Mouse (Mus musculus) kidney, embryonic 14.5 days (tissue): ENCODE results near the gene S100a7a. TPM values are rescaled to one million over a fixed set of nuclear protein-coding genes. Genes with fewer than 3 reads are reported as not detected.
A peak's percentile ranks its signal among the peaks of the same experiment; 100 is the strongest.

Experiments used
- ATAC-seq: fragments of 200-750 bp; cut with Nextera tagmentation; 2 replicates; pipeline ENCODE4 v1.8.0; 2017; ENCODE audit warnings: moderate number of reproducible peaks, mild to moderate bottlenecking, moderate TSS enrichment, moderate library complexity; ENCODE audit not compliant: low FRiP score, low TSS enrichment
- H3K27ac ChIP-seq: fragments of 300-500 bp; sonication (generic); 2 replicates; pipeline ENCODE4 v1.5.1; 2014; ENCODE audit warnings: low read depth, mild to moderate bottlenecking, low read length, moderate library complexity, mixed read lengths
- H3K27me3 ChIP-seq: fragments of 300-500 bp; sonication (generic); 2 replicates; pipeline ENCODE4 v1.6.1; 2014; ENCODE audit warnings: mild to moderate bottlenecking, low read length; ENCODE audit not compliant: control insufficient read depth, insufficient read depth
- H3K36me3 ChIP-seq: fragments of 300-500 bp; sonication (generic); 2 replicates; pipeline ENCODE4 v1.6.1; 2014; ENCODE audit warnings: low read length, mixed read lengths; ENCODE audit not compliant: control insufficient read depth, insufficient read depth
- H3K4me1 ChIP-seq: fragments of 300-500 bp; sonication (generic); 2 replicates; pipeline ENCODE4 v1.6.1; 2014; ENCODE audit warnings: low read length, mixed read lengths; ENCODE audit not compliant: control insufficient read depth, insufficient read depth
- H3K4me2 ChIP-seq: fragments of 300-500 bp; sonication (generic); replicated peaks from 2 replicates; pipeline ENCODE4 v1.6.1; 2014; ENCODE audit warnings: low read depth, mild to moderate bottlenecking, low read length
- H3K4me3 ChIP-seq: fragments of 300-500 bp; sonication (generic); 2 replicates; pipeline ENCODE4 v1.5.1; 2014; ENCODE audit warnings: mild to moderate bottlenecking, low read length
- H3K9ac ChIP-seq: fragments of 300-500 bp; sonication (generic); 2 replicates; pipeline ENCODE4 v1.6.1; 2014; ENCODE audit warnings: low read depth, mild to moderate bottlenecking, low read length, moderate library complexity
- H3K9me3 ChIP-seq: fragments of 300-500 bp; sonication (generic); 2 replicates; pipeline ENCODE4 v1.6.1; 2016; ENCODE audit warnings: low read length; ENCODE audit not compliant: control insufficient read depth
- WGBS: fragments of 180-500 bp; shearing (Covaris S2); extraction: QIAGEN DNeasy Blood & Tissue Kit; methylation state at CpG from one replicate; pipeline ENCODE4 v1.1.7; 2014; 5-methylcytosine and 5-hydroxymethylcytosine counted together
- polyA plus RNA-seq: library from polyadenylated mRNA; unstranded; fragments of >200 nt; fragmentation: Nextera tagmentation; extraction: Ambion mirVana; gene quantifications from 2 replicates; pipeline ENCODE4 v1.2.1, GENCODE M21; 2014

S100a7a gene
- polyA plus RNA-seq, 1 experiment from 2014 or later: not detected

- ATAC-seq: peak; percentile 55; the same call in 1 of the 2 replicates
- Histone ChIP-seq H3K27me3 (no peaks in the 10 kb centered on the region), H3K4me3 (no peak overlapping the region), H3K9me3 (no peaks in the 10 kb centered on the region), H3K9ac (peak overlapping the region; percentile 7; the same call in 1 of the 2 replicates), H3K4me1 (peaks cover 7% of the 10 kb centered on the region), H3K36me3 (no peaks in the 10 kb centered on the region), H3K4me2 (no peak overlapping the region), H3K27ac (no peak overlapping the region)
- 29% methylated on average over 2 of the region's 2 CpGs for WGBS
These were observed 30.3 kb upstream of the S100a7a start for GRCm38 (mm10) chr3:90623435-90624071.

GRCm38 (mm10) chr3:90625496-90625895, 28.3 kb upstream of the S100a7a start:
- Histone ChIP-seq H3K27ac (no peak overlapping the region), H3K27me3 (no peaks in the 10 kb centered on the region), H3K9me3 (no peaks in the 10 kb centered on the region), H3K4me2 (no peak overlapping the region), H3K4me3 (no peak overlapping the region), H3K4me1 (peaks cover 7% of the 10 kb centered on the region), H3K36me3 (no peaks in the 10 kb centered on the region), H3K9ac (no peak overlapping the region)
- ATAC-seq: no peak
- 58% methylated on average over 5 of the region's 5 CpGs for WGBS

GRCm38 (mm10) chr3:90626266-90627021, 27.4 kb upstream of the S100a7a start:
- no peak for ATAC-seq
- no peak overlapping the region for H3K27ac ChIP-seq

GRCm38 (mm10) chr3:90627366-90627765, 26.5 kb upstream of the S100a7a start:
- WGBS: 93% methylated on average over 5 of the region's 5 CpGs
- H3K4me1 ChIP-seq: peaks cover 7% of the 10 kb centered on the region
- no peaks in the 10 kb centered on the region for H3K36me3 ChIP-seq
- H3K9ac ChIP-seq: no peak overlapping the region
- no peaks in the 10 kb centered on the region for H3K27me3 ChIP-seq
- no peak overlapping the region for H3K27ac ChIP-seq
- no peak for ATAC-seq
- H3K4me3 ChIP-seq: no peak overlapping the region
- H3K9me3 ChIP-seq: no peaks in the 10 kb centered on the region
- H3K4me2 ChIP-seq: no peak overlapping the region

More at GRCm38 (mm10) chr3:90626266-90627021, 27.4 kb upstream of the S100a7a start:
- Histone ChIP-seq H3K9ac (no peak overlapping the region), H3K4me2 (no peak overlapping the region), H3K27me3 (no peaks in the 10 kb centered on the region), H3K36me3 (no peaks in the 10 kb centered on the region), H3K4me1 (peaks cover 7% of the 10 kb centered on the region), H3K4me3 (no peak overlapping the region), H3K9me3 (no peaks in the 10 kb centered on the region)
- WGBS: 75% methylated on average over 9 of the region's 9 CpGs

GRCm38 (mm10) chr3:90627807-90628206, 26.0 kb upstream of the S100a7a start:
- no peaks in the 10 kb centered on the region for H3K27me3 ChIP-seq
- 63% methylated on average over 4 of the region's 4 CpGs for WGBS

GRCm38 (mm10) chr3:90629298-90629697, 24.5 kb upstream of the S100a7a start:
- ATAC-seq: peak; percentile 44; the same call in 1 of the 2 replicates
- Histone ChIP-seq H3K4me1 (no peaks in the 10 kb centered on the region), H3K27me3 (no peaks in the 10 kb centered on the region)

More at GRCm38 (mm10) chr3:90627807-90628206, 26.0 kb upstream of the S100a7a start:
- Histone ChIP-seq H3K4me3 (no peak overlapping the region), H3K36me3 (no peaks in the 10 kb centered on the region), H3K9ac (no peak overlapping the region), H3K27ac (no peak overlapping the region), H3K4me2 (no peak overlapping the region), H3K9me3 (no peaks in the 10 kb centered on the region), H3K4me1 (peaks cover 7% of the 10 kb centered on the region)
- ATAC-seq: peak; percentile 56; the same call in 1 of the 2 replicates

GRCm38 (mm10) chr3:90631984-90632383, 21.8 kb upstream of the S100a7a start:
- Histone ChIP-seq H3K36me3 (no peaks in the 10 kb centered on the region), H3K4me3 (no peak overlapping the region), H3K9ac (no peak overlapping the region), H3K27ac (no peak overlapping the region), H3K4me2 (no peak overlapping the region), H3K27me3 (no peaks in the 10 kb centered on the region), H3K9me3 (no peaks in the 10 kb centered on the region), H3K4me1 (no peaks in the 10 kb centered on the region)
- WGBS: 77% methylated on average over 2 of the region's 2 CpGs
- no peak for ATAC-seq

More at GRCm38 (mm10) chr3:90629298-90629697, 24.5 kb upstream of the S100a7a start:
- no peak overlapping the region for H3K4me3 ChIP-seq
- 62% methylated on average over 2 of the region's 2 CpGs for whole genome bisulfite sequencing
- no peaks in the 10 kb centered on the region for H3K36me3 ChIP-seq
- H3K9me3 ChIP-seq: no peaks in the 10 kb centered on the region
- H3K27ac ChIP-seq: no peak overlapping the region
- no peak overlapping the region for H3K4me2 ChIP-seq
- no peak overlapping the region for H3K9ac ChIP-seq

GRCm38 (mm10) chr3:90638511-90639275, 15.1 kb upstream of the S100a7a start:
- no peak for ATAC-seq
- H3K4me3 ChIP-seq: no peak overlapping the region
- H3K36me3 ChIP-seq: no peaks in the 10 kb centered on the region
- WGBS: 50% methylated on average over 1 of the region's 1 CpGs
- H3K9me3 ChIP-seq: no peaks in the 10 kb centered on the region
- no peaks in the 10 kb centered on the region for H3K4me1 ChIP-seq
- no peak overlapping the region for H3K9ac ChIP-seq
- no peak overlapping the region for H3K4me2 ChIP-seq
- no peak overlapping the region for H3K27ac ChIP-seq
- no peaks in the 10 kb centered on the region for H3K27me3 ChIP-seq
